Mouse (Mus musculus) midbrain, embryonic 10.5 days (tissue): Measurements from ENCODE around the gene Zbtb17. TPM values are rescaled to one million over a fixed set of nuclear protein-coding genes. Genes with fewer than 3 reads are reported as not detected.

Experiments
- DNase-seq: peaks from one replicate; pipeline ENCODE4 v3.0.0-alpha.2; 2017; ENCODE audit warnings: low spot score
- H3K27ac ChIP-seq: fragments of 300-500 bp; sonication (generic); replicated peaks from 2 replicates; pipeline ENCODE4 v1.5.1; 2016; ENCODE audit warnings: mild to moderate bottlenecking
- H3K27me3 ChIP-seq: fragments of 300-500 bp; sonication (generic); 2 replicates; pipeline ENCODE4 v1.6.1; 2016; ENCODE audit warnings: low read depth, mild to moderate bottlenecking; ENCODE audit not compliant: poor library complexity, severe bottlenecking
- H3K36me3 ChIP-seq: fragments of 300-500 bp; sonication (generic); 2 replicates; pipeline ENCODE4 v1.6.1; 2016; ENCODE audit warnings: mild to moderate bottlenecking, moderate library complexity
- H3K4me1 ChIP-seq: fragments of 300-500 bp; sonication (generic); 2 replicates; pipeline ENCODE4 v1.6.1; 2016
- H3K4me3 ChIP-seq: fragments of 300-500 bp; sonication (generic); 2 replicates; pipeline ENCODE4 v1.5.1; 2016; ENCODE audit warnings: mild to moderate bottlenecking, moderate library complexity
- H3K9me3 ChIP-seq: fragments of 300-500 bp; sonication (generic); replicated peaks from 2 replicates; pipeline ENCODE4 v1.6.1; 2016; ENCODE audit warnings: mild to moderate bottlenecking
- WGBS: fragments of 180-500 bp; shearing (Covaris S2); methylation state at CpG from one replicate; pipeline ENCODE4 v1.1.7; 2016; 5-methylcytosine and 5-hydroxymethylcytosine counted together
- polyA plus RNA-seq: library from polyadenylated mRNA; unstranded; fragments of >200 nt; fragmentation: Nextera tagmentation; extraction: Ambion mirVana; gene quantifications from 2 replicates; pipeline ENCODE4 v1.2.1, GENCODE M21; 2016

Gene Zbtb17
- polyA plus RNA-seq, 1 experiment from 2014 or later, result 55.1 TPM

DNA sequence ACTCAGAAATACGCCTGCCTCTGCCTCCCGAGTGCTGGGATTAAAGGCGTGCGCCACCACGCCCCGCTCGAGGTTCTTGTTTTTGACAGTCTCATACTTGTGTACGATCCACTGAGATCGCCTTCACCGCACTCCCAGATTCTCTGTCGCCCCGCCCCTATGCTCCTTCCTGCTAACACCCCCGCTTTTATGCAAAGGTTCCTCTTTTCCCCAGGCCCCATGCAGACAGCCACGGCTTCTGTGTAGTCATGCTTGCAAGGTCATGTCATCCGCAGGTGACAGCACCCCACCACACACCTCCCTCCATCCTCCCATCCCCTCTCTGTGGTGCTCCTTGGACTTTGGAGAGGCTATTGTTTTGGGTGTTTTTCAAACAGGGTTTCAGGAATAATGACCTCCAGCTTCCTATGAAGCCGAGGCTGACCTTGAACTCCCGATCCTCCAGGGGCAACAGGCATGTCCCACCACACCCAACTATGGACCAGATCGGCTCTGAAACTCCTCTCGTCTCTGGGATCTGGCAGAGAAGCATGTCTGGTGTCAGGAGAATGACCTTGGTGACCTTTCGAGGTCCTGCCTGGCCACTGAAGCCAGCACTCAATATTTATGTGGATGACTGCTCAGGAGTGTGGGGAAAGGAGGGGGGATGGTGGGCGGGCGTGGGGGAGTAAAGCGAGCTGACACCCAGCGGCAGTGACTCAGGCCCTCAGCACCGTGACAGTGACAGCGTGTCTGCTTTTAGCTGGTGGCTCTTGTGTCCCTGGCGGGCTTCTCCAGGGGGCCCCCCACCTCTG, 24.9 kb upstream of the Zbtb17 start:
- H3K36me3 ChIP-seq, result no peaks in the 10 kb centered on the region
- no peak for DNase-seq

GRCm38 (mm10) chr4:141420192-141420829, 24.1 kb upstream of the Zbtb17 start, which contains the start of gene Hspb7:
Gene Hspb7 (plus strand): TSS chr4:141420779.
- WGBS, result 60% methylated on average over 9 of the region's 9 CpGs
- H3K4me1 ChIP-seq, result peaks cover 12% of the 10 kb centered on the region
- peaks cover 42% of the 10 kb centered on the region for H3K27me3 ChIP-seq
- DNase-seq, result no peak
- H3K4me3 ChIP-seq, result no peak within 1 kb of the TSS
- H3K27ac ChIP-seq, result no peak within 1 kb of the TSS
- H3K9me3 ChIP-seq, result no peaks in the 10 kb centered on the region
- H3K36me3 ChIP-seq, result no peaks in the 10 kb centered on the region

More for the DNA sequence above, 24.9 kb upstream of the Zbtb17 start:
- Histone ChIP-seq H3K4me1 (peaks cover 8% of the 10 kb centered on the region; the same call in 1 of the 2 replicates), H3K27me3 (peaks cover 35% of the 10 kb centered on the region), H3K27ac (no peak overlapping the region), H3K4me3 (no peak overlapping the region), H3K9me3 (no peaks in the 10 kb centered on the region)
- WGBS, result 76% methylated on average over 27 of the region's 27 CpGs

DNA sequence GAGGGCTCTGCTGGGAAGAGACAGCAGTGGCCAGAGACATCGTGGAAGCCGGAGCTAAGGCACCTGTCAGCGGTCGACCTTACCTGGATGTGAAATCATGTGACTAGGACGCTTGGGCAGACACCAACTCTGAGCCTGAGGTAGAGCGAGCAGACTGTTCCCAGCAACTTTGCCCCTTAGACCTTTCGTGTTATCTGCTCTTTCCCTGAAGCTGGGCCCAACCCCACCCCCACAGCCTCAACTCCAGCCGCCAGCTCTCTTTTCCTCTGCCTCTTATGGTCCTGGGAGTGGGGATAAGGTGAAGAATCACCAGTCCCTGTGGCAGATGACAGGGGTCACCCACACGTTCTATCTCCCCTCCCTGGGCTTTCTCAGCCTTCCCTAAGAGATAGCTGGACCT, 23.6 kb upstream of the Zbtb17 start:
- no peak for DNase-seq
- H3K9me3 ChIP-seq, result no peaks in the 10 kb centered on the region
- peaks cover 47% of the 10 kb centered on the region for H3K27me3 ChIP-seq
- no peak overlapping the region for H3K27ac ChIP-seq
- 59% methylated on average over 9 of the region's 9 CpGs for WGBS
- peaks cover 18% of the 10 kb centered on the region for H3K4me1 ChIP-seq
- H3K4me3 ChIP-seq, result no peak overlapping the region
- no peaks in the 10 kb centered on the region for H3K36me3 ChIP-seq

- Histone ChIP-seq H3K9me3 (no peaks in the 10 kb centered on the region), H3K4me3 (no peak overlapping the region), H3K27me3 (peaks cover 53% of the 10 kb centered on the region), H3K36me3 (no peaks in the 10 kb centered on the region), H3K4me1 (peaks cover 24% of the 10 kb centered on the region), H3K27ac (no peak overlapping the region)
- DNase-seq, result no peak
- WGBS, result 83% methylated on average over 14 of the region's 14 CpGs
Measured at GRCm38 (mm10) chr4:141421423-141421822, 23.0 kb upstream of the Zbtb17 start.

- H3K4me1 ChIP-seq, result peaks cover 25% of the 10 kb centered on the region
- H3K27ac ChIP-seq, result no peak overlapping the region
- WGBS, result 77% methylated on average over 5 of the region's 5 CpGs
- H3K36me3 ChIP-seq, result no peaks in the 10 kb centered on the region
- DNase-seq, result no peak
- no peak overlapping the region for H3K4me3 ChIP-seq
- H3K9me3 ChIP-seq, result no peaks in the 10 kb centered on the region
- H3K27me3 ChIP-seq, result peaks cover 67% of the 10 kb centered on the region
Measured at GRCm38 (mm10) chr4:141422841-141423240, 21.6 kb upstream of the Zbtb17 start.

DNA sequence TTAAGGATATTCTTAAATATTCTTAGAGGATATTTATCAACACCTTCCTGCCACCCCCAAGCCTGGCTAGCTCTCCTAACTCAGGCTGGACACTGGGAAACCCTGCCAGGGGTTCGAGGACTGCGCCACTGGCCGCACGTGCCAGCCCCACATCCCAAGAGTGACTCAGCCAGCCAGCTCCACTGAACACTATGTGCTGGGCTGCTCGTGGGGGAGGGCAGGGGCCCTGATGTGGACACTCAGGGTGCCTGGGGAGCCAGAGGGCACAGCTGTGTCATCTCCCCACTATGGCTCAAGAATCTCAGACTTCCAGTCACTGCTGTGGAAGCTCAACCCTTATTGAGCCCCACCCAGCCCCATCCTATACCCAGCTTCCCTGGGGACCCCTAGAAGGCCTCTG, 21.2 kb upstream of the Zbtb17 start:
- no peak for DNase-seq
- WGBS, result 84% methylated on average over 5 of the region's 5 CpGs
- H3K36me3 ChIP-seq, result no peaks in the 10 kb centered on the region
- H3K4me3 ChIP-seq, result no peak overlapping the region
- no peaks in the 10 kb centered on the region for H3K9me3 ChIP-seq
- H3K27me3 ChIP-seq, result peaks cover 72% of the 10 kb centered on the region
- no peak overlapping the region for H3K27ac ChIP-seq
- peaks cover 25% of the 10 kb centered on the region for H3K4me1 ChIP-seq

DNA sequence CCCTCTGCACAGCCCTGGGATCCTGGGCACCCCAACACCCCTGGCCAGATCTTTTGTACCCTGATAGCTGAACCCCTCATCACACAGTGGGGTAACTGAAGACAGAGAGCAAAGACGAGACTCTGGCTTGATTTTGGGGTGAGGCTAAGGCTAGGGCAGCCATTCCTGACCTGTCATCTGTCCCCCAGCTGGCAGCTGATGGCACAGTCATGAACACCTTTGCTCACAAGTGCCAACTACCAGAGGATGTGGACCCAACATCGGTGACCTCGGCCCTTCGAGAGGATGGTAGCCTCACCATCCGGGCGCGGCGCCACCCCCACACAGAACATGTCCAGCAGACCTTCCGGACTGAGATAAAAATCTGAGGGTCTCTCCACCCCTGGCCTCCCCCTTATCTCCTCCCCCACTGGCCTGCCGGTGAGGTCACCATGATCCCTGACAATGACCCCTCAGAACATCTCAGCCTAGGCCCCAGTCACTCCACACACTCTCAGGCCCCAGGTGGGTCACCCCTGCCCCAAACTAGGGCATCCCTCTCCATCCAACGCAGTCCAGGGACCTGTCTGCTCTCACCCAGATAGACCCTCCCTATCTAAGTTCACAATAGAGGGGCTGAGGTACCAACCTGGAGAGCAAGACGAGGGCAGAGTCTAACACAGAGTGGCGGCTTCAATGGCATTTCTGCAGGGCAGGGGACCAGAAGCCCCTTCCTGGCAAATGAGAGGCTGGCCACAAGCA, 20.6 kb upstream of the Zbtb17 start:
- 91% methylated on average over 13 of the region's 13 CpGs for whole genome bisulfite sequencing
- Histone ChIP-seq H3K4me3 (no peak overlapping the region), H3K4me1 (peaks cover 25% of the 10 kb centered on the region), H3K36me3 (no peaks in the 10 kb centered on the region), H3K9me3 (no peaks in the 10 kb centered on the region), H3K27ac (no peak overlapping the region), H3K27me3 (peaks cover 73% of the 10 kb centered on the region)
- no peak for DNase-seq

- Histone ChIP-seq H3K4me3 (peak overlapping the region; percentile 55), H3K27ac (peak overlapping the region; percentile 67), H3K27me3 (peaks cover 73% of the 10 kb centered on the region), H3K36me3 (no peaks in the 10 kb centered on the region), H3K9me3 (no peaks in the 10 kb centered on the region), H3K4me1 (peaks cover 18% of the 10 kb centered on the region)
- WGBS, result 5% methylated on average over 36 of the region's 36 CpGs
- peak; percentile 30 for DNase-seq
Measured at GRCm38 (mm10) chr4:141425484-141426479, 18.7 kb upstream of the Zbtb17 start.

- DNase-seq, result no peak
- H3K36me3 ChIP-seq, result no peaks in the 10 kb centered on the region
- H3K27ac ChIP-seq, result no peak overlapping the region
- peaks cover 60% of the 10 kb centered on the region for H3K27me3 ChIP-seq
- 80% methylated on average over 10 of the region's 10 CpGs for WGBS
- peaks cover 18% of the 10 kb centered on the region for H3K4me1 ChIP-seq
- H3K9me3 ChIP-seq, result no peaks in the 10 kb centered on the region
- H3K4me3 ChIP-seq, result no peak overlapping the region
Measured at GRCm38 (mm10) chr4:141426796-141427745, 17.4 kb upstream of the Zbtb17 start.

DNA sequence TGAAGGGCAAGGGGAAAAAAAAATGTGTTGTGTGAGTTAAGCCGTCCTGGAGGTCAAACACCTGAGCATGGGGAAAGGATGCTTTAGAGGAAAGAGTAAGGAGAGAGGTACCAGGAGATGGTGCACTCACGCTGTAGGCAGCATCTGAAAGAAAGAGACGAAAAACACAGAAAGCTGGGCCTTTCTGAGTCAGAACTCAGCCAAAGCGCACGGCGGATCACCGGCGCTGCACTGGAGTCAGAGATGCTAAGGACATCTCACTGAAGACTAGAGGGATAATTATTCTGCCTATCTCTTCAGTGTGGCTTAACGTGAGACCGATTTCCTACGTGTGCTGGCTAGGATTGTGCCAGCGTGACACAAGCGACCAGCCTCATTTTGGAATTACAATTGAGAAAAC, 16.5 kb upstream of the Zbtb17 start:
- Histone ChIP-seq H3K27me3 (peaks cover 54% of the 10 kb centered on the region), H3K9me3 (no peaks in the 10 kb centered on the region), H3K27ac (no peak overlapping the region), H3K36me3 (no peaks in the 10 kb centered on the region), H3K4me1 (peaks cover 18% of the 10 kb centered on the region), H3K4me3 (no peak overlapping the region)
- no peak for DNase-seq
- 86% methylated on average over 13 of the region's 13 CpGs for WGBS

- H3K4me1 ChIP-seq, result peaks cover 18% of the 10 kb centered on the region
Measured at GRCm38 (mm10) chr4:141429381-141429780, 15.1 kb upstream of the Zbtb17 start.

More at GRCm38 (mm10) chr4:141429381-141429780, 15.1 kb upstream of the Zbtb17 start:
- H3K36me3 ChIP-seq, result no peaks in the 10 kb centered on the region
- 82% methylated on average over 6 of the region's 6 CpGs for WGBS
- H3K9me3 ChIP-seq, result no peaks in the 10 kb centered on the region
- H3K27ac ChIP-seq, result no peak overlapping the region
- no peak overlapping the region for H3K4me3 ChIP-seq
- H3K27me3 ChIP-seq, result peaks cover 41% of the 10 kb centered on the region
- no peak for DNase-seq
